Mouse (Mus musculus): ENCODE measurements around the gene Taf1c.

Gene Taf1c

DNA sequence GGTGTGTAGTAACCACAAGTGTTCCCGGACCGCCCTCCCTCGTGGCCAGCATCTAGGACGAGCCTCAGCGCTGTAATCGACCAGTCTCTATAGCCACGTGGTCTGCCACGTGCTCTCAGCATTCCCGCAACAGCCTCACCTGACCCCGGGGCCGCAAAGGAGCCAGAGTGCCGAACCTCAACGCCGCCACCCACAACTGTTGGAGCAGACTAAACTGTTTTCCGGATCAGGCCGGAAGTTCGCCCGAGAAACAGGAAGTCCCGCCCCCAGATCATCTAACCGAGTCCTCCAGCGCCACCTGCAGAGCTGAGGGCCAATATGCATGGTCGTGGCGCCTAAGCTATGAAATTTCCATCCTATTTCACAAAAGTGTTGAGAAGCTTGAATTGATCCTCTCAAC, at the start of gene Taf1c:
Taf1c (minus strand) TSS at position 227 of the 400 bp plus-strand sequence.
- DNase-seq: peak; percentile 96

DNA sequence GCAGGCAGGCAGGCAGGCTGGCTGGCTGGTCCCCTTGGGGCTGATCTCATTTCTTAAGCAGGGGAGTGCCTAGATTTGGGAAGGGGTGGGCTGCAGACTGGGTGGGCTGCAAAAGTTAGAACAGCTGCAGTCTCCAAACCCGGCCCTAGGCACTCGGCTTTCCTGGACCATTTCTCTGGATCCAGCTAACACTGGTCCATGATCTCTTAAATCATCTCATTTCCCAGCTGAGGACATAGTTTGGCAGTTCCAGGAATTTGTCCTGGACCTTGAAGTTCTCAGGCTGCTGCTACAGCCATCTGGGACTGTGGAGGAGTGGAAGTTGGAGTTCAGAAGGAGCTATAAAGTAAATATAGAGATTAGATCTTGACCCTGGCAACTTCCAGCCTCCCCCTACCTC, 46.3 kb upstream of the Taf1c start:
- DNase-seq: no peak

DNA sequence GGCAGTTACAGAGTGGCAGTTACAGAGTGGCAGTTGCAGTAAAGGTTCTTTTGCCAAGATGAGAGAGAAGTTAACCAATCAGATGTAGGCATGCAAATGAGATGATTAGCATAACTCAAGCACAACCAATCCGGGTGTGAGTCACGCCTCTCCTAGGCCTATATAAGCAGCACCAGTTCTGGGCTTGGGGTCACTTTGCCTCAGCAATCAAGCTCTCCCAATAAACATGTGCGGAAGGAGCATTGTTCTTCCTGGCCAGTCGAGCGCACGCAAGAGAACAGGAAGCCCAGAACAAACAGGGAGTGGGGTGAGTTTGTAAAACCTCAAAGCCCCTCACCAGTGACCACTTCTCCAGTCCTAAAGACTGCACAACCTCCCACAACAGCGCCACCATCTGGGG, 41.8 kb upstream of the Taf1c start:
- DNase-seq: no peak

DNA sequence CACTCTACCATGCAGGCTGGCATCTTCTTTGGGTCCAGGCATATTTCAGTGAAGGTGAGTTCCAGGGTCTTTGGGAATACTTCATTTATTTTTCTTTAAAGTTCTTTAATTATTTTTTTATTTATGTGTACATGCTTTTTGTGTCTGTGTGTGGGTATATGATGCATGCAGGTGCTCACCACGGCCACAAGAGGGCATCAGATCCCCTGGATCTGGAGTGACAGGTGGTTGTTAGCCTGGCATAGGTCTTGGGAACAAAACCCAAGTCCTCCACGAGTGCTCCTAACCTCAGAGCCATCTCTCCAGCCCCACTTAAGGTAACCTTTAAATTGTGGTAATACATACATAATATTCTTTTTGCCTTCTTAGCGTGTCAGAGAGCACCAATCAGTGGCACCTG, 41.2 kb upstream of the Taf1c start:
- DNase-seq: no peak

DNA sequence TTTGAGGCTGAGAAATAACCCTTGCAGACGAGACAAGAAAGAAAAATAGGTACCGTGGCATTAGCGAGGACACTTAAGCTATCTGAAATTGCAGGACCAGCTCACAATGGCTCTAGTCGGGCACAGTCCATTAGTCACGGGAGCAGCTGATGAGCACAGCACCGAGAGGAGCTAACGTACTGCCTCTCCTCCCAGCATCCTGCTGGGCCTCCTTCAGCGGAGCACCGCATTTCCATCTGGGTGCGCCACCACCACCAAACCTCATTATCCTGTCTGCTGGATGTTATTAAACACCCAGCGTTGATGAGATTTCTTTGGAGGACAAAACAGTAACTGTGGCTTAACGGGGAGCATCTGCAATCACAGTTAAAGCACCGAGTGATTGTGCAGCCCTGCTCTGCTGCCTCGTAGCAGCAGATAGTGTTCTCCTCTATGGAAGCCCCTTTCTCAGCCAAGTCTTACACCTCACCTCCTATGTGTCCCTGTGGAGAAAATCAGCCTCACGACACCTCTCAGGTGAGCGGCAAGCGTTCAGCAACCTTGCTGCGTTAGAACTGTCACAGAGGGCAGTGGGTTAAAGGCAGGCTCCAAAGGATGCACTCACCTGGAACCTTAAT, 40.1 kb upstream of the Taf1c start:
- no peak for DNase-seq

DNA sequence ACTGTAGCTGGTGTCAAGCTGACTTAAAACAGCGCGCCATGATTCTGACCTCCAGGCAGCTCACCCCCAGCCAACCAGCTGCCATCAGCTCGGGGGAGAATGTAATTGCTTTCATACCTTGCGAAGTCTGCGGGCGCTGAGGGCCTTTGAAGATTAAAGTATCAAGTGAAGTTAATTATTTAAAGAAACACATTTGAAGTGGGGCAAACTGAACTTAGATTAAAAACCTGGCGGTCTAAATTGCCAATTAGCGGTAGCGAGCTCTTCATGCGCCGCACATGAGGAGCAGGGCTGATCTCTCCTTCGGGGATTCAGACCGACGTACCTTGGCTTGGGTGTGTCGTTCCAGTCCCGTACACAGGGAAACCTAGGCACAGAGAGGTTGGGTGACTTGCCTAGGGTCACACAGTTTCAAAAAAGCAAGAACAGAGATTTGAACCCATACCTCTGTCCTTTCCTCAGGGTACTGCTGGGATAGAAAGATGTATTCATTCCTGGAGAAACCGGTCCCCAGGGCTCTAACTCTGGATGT, 39.5 kb upstream of the Taf1c start:
- DNase-seq: no peak

DNA sequence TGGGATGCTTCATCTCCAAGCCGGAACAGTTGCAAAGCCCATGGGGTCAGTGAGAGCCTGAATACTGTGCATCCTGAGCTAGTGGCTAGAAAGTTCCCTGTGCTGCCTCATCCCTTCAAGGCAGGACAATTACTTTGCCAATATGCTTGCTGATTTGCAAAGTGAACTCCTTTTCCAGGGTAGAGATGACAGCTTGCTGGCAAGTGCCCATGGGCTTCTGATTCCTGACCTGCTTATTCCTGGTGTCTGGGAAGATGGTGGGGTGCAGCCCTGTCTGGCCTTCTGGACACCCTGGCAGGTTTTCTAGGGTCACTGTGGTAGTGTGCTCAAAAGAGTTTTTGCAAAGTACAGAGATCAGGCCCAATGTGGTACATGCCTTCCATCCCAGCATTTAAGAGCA, 37.9 kb upstream of the Taf1c start:
- no peak for DNase-seq

DNA sequence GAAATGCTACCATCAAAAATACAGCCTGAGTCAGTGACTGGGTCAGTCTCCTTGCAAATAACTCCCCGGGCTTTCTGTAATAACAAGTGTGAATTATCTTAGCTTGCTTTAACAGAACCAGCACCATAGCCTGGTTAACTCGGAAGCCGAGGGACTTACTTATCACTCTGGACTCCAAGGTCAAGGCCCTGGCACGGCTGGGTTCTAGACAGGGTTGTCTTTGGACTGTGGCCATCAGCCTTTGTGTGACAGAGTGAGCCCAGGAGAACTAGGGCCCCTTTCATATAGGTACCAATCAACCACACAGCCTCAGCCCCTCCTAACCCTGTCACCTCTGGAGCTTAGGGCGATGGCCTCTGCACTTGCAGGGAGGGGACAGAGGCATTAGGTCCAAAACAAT, 36.0 kb upstream of the Taf1c start:
- DNase-seq: no peak

DNA sequence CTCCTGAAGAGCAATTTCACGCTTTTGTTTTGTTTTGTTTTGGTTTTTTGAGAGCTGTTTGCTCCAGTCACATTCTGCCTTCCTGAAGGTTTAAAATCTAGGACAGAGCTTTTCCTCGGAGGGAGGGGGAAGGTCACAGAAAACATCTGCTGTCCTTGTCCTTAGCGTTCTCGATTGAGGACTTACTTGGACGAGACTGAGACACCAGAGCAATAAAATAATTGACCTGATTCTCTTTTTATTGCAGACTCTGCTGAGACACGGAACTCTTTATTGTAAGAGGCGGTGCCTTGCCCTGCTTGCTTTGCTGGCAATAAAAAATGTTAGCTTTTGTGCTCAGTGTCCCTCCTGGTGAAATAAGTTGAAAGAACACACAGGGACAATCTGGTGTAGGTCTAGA, 34.8 kb upstream of the Taf1c start:
- DNase-seq: no peak

DNA sequence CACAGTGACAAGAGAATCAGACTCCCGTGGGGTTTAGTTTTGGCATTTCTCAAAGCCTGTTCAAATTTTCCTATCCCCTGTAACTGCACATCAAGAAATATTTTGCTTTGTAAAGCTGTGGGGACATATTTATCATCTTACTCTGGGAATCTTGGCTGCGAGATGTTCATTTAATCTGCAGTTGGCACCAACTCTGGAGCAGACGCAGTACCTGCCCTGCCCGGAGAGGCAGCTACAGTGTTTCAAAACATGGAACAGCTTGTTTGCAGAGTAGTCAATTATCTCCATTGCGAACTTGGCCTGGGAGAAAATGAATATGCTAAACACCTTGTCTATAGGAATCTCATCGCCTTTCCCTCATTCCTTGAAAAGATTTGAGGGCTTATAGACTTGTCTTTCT, 33.2 kb upstream of the Taf1c start:
- no peak for DNase-seq

DNA sequence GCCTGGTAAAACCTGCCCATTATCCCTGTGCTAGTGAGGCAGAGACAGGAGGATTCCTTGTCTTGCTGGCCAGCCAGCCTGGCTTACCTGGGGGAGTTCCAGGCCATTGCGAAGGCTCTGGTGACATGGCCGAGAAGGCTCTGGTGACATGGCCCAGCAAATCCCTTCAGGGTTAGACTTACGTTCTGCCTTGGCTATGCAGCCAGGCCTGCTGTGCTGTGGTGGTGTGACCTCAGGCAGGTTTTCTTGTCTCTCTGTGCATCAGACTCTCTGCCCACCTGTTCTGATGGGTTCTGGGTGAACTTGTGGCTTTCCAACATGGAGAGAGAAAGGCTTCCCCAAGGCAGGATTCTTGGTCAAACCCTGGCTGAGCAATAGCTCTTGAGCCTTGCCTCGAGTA, 32.4 kb upstream of the Taf1c start:
- no peak for DNase-seq

DNA sequence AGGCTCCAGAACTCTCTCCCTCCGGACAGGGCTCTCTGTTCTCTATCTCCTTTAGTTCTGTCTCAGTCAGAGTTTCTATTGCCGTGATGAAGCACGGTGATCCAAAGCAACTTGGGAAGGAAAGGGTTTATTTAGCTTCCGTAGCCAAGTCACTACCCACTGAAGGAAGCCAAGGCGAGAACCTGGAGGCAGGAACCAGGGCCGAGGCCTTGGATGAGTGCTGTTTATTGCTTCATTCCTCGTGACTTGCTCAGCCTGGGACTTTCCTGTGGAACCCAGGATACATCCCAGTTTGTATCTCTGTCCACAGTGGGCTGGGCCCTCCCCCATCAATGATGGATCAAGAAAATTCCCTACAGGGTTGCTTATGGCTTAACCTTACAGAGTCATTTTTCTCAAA, 31.7 kb upstream of the Taf1c start:
- DNase-seq: no peak

DNA sequence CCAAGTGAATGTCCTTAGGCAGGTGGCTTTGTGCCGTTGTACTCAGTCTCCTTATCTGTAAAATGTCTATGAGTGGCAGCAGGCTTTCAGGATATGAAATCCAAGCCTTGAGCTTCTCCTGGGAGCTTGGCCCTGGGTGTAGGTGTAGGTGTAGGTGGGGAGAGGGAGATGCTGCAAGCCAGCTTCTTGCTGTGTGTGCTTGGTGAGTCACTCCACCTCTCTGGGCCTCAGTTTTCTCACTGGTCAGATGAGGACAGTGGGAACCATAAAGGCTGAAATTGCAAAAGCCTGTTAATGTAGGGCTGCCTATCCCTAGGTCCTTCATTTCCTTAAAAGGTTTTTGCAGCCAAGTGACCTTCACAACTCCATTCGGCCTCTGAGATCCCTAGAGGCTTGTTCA, 30.9 kb upstream of the Taf1c start:
- DNase-seq: no peak

DNA sequence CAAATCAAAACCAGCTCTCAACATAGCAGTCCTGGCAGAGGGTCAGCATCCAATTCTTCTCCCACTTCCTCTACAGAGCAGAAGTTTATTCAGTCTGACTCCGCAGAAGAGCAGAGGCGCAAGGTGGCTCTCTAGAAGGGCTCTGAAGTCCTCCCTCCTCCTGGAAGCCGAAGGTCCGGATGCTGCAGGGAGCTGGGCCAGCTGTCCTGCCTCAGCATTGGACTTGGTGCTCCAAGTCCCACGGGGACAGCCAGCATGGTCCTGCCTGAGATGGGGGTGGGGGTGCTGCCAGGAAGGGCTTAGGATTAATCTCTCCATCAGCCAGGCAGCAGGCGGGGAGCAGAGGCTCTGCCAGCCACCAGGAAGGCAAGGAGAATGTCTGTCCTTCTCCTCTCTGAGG, 30.4 kb upstream of the Taf1c start, which contains the start of gene Kcng4:
Kcng4 (minus strand) TSS at position 303 of the 400 bp plus-strand sequence.
- peak; percentile 45 for DNase-seq

DNA sequence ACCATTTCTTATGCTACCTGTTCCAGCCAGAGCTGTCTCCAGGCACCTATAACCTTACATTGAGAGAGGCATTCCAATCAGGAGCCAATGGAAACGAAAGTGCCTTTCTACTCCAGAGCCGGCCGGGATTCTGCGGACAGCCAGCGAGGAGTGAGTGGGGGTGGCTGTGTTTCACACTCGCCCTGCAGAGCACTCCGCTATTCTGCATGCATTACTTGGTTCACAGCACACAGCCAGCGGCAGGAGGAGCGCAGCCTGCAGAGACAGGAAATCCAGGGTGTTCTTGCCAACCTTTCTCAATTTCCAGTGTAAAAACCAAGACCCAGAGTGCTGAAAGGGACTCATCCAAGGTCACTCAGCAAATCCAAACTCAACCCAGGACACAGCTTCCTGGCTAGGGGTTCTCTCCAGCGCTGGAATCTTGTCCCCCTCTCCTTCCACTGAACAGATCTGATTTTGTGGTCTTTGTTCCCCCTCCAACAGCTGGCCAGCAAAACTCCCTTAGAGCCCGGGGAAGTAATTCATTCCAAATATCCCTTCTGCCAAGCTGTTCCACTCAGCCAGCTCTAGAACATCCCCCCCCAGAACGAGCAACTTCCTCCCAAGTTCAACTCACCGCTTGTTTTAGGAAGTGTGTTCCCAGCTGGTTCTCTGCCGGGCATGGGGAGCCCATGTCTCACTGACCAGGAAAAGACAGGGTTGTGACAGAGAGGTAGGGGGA, 29.8 kb upstream of the Taf1c start:
- peak; percentile 27 for DNase-seq

DNA sequence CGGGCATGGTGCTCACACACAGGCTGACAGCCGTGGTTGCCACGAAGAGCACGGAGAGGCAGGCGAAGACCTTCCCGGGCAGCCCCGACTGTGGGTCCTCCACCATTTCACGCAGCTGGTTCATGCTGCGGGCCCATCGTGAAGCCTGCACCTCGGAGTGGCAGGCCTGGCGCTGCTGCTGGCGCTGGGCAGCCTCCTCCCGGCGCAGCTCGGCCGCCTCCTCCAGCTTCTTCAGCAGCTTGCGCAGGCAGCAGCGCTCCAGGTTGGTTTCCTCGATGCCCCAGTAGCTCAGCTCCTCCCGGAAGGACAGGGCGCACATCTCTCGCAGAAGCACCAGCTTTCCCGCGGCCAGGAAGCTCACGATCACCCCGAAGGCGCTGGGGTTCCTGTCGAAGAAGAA, 27.9 kb upstream of the Taf1c start:
- no peak for DNase-seq

DNA sequence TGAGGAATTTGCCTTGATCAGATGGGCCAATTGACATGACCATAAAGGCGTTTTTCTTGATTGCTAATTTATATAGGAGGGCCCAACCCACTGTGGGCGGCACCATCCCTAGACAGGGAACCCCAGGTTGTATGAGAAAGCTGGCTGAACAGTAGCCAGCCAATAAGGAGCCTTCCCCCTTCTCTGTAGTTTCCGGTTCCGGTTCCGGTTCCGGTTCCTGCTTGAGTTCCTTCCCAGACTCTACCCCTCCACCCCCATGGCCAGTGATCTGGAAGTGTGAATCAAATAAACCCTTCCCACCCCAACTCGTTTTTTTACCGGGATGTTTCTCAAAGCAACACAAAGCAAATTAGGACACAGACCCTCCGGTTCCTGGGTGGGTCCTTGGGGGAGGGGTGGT, 27.2 kb upstream of the Taf1c start:
- no peak for DNase-seq

DNA sequence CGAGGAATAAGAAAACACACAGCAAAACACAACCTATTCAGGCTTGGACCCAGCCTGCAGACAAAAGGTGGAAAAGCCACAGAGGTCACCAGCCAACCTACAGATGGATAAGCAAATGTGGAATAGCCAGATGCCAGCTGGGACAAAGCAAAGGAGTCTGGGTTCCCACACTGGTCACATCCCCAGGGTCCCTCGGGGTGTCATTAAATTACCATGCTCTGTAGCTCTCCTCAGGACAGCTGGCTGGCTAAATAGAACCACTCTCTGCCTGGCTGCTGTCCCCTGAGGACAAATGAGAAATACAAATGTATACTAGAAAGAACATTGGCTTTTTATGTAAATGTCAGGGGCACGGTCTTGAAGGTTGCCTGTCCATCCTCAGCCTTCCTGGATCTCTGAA, 25.8 kb upstream of the Taf1c start:
- no peak for DNase-seq

DNA sequence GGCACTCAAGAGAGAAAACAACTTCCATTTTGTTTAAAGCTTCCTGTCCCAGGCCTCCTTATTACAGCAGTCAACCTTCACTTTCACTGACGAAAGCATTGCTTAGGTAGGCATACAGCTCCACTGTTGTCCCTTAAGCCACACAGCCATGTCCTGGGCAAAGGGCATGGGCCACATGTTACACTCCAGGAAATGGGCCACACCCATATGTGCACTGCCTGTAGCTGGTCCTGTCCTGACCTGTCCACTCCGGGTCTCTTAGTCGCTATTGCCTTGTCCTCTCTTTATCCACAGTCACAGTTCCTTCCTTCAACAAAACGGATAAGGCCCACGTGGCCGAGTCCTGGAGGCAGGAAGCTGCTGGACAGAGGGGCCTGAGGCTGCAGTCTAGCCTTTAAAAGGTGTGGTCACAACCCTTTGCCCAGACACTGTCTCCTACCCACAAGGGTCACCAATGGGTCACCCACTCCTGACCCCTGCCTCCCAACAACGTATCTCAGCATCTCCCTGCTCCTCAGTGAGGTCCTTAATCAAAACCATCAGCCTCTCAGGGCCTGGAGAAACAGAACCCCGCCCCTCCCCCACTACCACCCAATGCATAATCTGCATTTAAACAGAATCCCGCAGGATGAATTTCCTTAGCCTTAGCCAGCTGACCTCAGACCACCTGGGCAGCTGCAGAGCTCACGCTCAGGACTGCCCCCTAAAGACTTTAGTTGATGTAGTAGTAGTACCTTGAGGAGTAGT, 22.8 kb upstream of the Taf1c start:
- no peak for DNase-seq

DNA sequence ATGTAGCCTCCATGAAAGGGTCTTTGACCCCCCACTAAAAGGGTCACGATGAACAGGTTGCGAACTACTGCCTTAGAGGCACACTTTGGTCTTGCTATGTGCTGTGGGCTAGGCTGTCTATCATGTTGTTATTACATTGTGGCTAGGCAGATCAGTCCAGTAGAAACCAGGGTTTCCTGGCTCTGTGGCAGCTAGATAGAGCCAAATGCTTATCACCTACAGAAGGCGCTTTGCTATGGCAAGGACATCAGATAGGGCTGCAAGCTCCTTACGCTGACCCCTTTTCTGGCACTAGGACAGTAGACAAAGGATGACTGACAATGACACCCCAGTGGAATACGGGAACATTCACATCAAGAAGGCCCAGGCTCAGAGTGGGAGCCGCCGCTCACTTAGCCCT, 22.2 kb upstream of the Taf1c start:
- DNase-seq: no peak

DNA sequence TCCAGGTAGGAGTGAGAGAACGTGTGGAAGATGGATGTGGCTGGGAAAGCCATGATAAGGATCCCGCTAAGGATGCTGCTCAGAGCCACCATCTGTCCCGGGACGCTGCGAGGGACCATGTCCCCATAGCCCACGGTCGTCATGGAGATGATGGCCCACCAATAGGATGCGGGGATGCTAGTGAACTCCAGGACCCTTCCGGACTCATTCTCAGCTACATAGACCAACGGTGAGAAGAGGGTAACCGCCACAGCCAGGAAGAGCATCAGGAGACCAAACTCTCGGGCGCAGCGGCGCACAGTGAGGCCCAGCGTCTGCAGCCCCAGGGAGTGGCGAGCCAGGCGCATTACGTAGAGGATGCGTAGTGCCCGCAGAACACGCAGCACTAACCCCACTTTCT, 20.8 kb upstream of the Taf1c start:
- DNase-seq: no peak

DNA sequence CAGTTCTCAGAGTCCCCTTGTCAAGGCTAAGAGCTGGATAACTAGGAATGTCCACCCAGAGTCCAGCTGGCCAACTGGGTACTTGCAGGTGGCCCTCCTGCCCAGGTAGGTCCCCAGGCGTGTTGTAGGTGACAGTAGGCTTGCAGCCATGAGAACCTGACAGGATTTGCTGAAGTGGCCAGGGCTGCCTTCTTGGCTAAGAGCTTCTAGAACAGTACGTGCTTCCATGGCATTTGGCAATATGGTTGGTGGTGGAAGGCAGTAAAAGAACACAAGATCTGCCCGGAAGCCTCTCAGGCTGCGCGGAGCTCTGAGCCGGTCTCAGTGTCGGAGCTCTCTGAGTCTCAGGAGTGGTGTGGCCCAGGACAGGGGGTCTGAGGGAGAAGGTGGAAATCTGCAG, 19.9 kb upstream of the Taf1c start:
- DNase-seq: no peak

DNA sequence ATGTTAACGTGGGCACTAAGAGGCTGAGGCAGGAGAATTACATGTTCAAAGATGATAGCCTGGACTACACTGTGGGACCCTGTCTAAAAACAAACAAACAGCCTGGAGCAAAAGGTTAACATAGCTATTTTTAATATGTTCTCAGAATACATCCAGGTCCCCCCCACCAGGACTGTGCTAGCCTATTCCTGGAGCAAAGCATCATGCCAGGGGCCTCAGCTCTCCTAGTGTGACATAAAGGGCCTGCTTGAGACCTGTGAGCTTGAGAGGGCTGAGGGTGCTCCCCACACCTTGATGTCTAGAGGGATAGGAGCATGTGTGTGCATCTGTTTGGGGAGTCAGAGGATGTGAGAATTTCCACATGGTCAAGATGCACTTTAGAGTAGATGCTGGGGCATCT, 18.7 kb upstream of the Taf1c start:
- DNase-seq: no peak

DNA sequence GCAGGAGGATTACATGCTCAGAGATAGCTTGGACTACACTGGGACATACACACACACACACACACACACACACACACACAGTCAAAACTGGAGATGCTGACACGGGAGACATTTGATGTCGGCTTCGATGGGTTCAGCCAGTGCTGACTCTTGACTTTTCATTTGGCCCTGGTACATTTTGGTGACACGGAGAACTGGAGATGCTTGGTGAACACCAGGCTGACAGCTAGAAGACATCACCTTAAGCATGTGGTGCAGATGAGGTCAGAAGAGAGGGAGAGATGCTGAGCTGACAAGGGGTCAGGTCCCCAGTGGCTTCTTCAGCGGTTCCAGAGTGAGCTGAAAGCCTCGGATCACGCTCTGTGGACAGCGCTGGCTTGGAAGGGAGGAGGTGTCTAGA, 18.0 kb upstream of the Taf1c start:
- DNase-seq: no peak
